Mouse (Mus musculus) liver, postnatal 0 days (tissue): Measurements from ENCODE around the gene Spata16. TPM values are rescaled to one million over a fixed set of nuclear protein-coding genes. Genes with fewer than 3 reads are reported as not detected.

Experiments used
- ATAC-seq: fragments of 200-750 bp; cut with Nextera tagmentation; 2 replicates; pipeline ENCODE4 v1.8.0; 2017; ENCODE audit warnings: mild to moderate bottlenecking, moderate library complexity
- DNase-seq: peaks from one replicate; pipeline ENCODE4 v3.0.0-alpha.2; 2016
- H3K27ac ChIP-seq: fragments of 300-500 bp; sonication (generic); 2 replicates; pipeline ENCODE4 v1.5.1; 2014; ENCODE audit warnings: antibody characterized with exemption, moderate library complexity, mild to moderate bottlenecking, low read depth
- H3K27me3 ChIP-seq: fragments of 300-500 bp; sonication (generic); 2 replicates; pipeline ENCODE4 v1.6.1; 2014; ENCODE audit warnings: low read length, control low read depth, mixed read lengths; ENCODE audit not compliant: insufficient read depth
- H3K36me3 ChIP-seq: fragments of 300-500 bp; sonication (generic); replicated peaks from 2 replicates; pipeline ENCODE4 v1.6.1; 2014; ENCODE audit warnings: mild to moderate bottlenecking, control low read depth, low read length, moderate library complexity, mixed read lengths; ENCODE audit not compliant: insufficient read depth
- H3K4me1 ChIP-seq: fragments of 300-500 bp; sonication (generic); 2 replicates; pipeline ENCODE4 v1.6.1; 2014; ENCODE audit warnings: antibody characterized with exemption, mild to moderate bottlenecking, control low read depth; ENCODE audit not compliant: insufficient read depth
- H3K4me2 ChIP-seq: fragments of 300-500 bp; sonication (generic); 2 replicates; pipeline ENCODE4 v1.6.1; 2014; ENCODE audit warnings: low read depth, mild to moderate bottlenecking, low read length, moderate library complexity, mixed read lengths
- H3K4me3 ChIP-seq: fragments of 300-500 bp; sonication (generic); 2 replicates; pipeline ENCODE4 v1.5.1; 2014; ENCODE audit warnings: low read depth, low read length
- H3K9ac ChIP-seq: fragments of 300-500 bp; sonication (generic); replicated peaks from 2 replicates; pipeline ENCODE4 v1.6.1; 2014; ENCODE audit warnings: mild to moderate bottlenecking, moderate library complexity
- H3K9me3 ChIP-seq: fragments of 300-500 bp; sonication (generic); 2 replicates; pipeline ENCODE4 v1.6.1; 2016; ENCODE audit warnings: mild to moderate bottlenecking, control low read depth, low read length, mixed read lengths
- CTCF ChIP-seq: sonication (generic); IDR thresholded peaks from 2 replicates; pipeline ENCODE4 v1.5.1; 2016; ENCODE audit warnings: antibody characterized with exemption, low read depth
- EP300 ChIP-seq: IDR thresholded peaks from 2 replicates; pipeline ENCODE4 v1.6.1; 2016; ENCODE audit warnings: antibody characterized with exemption, low read depth, mild to moderate bottlenecking
- WGBS: fragments of 180-500 bp; shearing (Covaris S2); extraction: QIAGEN DNeasy Blood & Tissue Kit; methylation state at CpG from one replicate; pipeline ENCODE4 v1.1.7; 2014; ENCODE audit not compliant: insufficient replicate concordance; 5-methylcytosine and 5-hydroxymethylcytosine counted together
- polyA plus RNA-seq: library from polyadenylated mRNA; unstranded; fragments of >200 nt; fragmentation: Nextera tagmentation; extraction: Ambion mirVana; gene quantifications from 2 replicates; pipeline ENCODE4 v1.2.1, GENCODE M21; 2015

Gene Spata16
- polyA plus RNA-seq, 1 experiment from 2014 or later: not detected

GRCm38 (mm10) chr3:26750492-26750891 is 113.1 kb downstream of the Spata16 start:
- DNase-seq: no peak
- H3K4me2 ChIP-seq: no peak overlapping the region
- WGBS: 46% methylated on average over 2 of the region's 2 CpGs
- no peaks in the 10 kb centered on the region for H3K36me3 ChIP-seq
- H3K9ac ChIP-seq: no peak overlapping the region
- H3K4me3 ChIP-seq: no peak overlapping the region
- H3K27me3 ChIP-seq: no peaks in the 10 kb centered on the region
- H3K9me3 ChIP-seq: no peaks in the 10 kb centered on the region
- H3K27ac ChIP-seq: no peak overlapping the region
- no peak for ATAC-seq
- TF ChIP-seq EP300 (no peak), CTCF (no peak)
- no peaks in the 10 kb centered on the region for H3K4me1 ChIP-seq

GRCm38 (mm10) chr3:26752441-26752840 is 115.0 kb downstream of the Spata16 start:
- Histone ChIP-seq H3K27ac (no peak overlapping the region), H3K4me3 (no peak overlapping the region), H3K36me3 (no peaks in the 10 kb centered on the region), H3K9ac (no peak overlapping the region), H3K4me2 (no peak overlapping the region), H3K27me3 (no peaks in the 10 kb centered on the region), H3K9me3 (no peaks in the 10 kb centered on the region), H3K4me1 (no peaks in the 10 kb centered on the region)
- WGBS: 64% methylated on average over 6 of the region's 6 CpGs
- TF ChIP-seq EP300 (no peak), CTCF (no peak)
- no peak for DNase-seq
- no peak for ATAC-seq

DNA sequence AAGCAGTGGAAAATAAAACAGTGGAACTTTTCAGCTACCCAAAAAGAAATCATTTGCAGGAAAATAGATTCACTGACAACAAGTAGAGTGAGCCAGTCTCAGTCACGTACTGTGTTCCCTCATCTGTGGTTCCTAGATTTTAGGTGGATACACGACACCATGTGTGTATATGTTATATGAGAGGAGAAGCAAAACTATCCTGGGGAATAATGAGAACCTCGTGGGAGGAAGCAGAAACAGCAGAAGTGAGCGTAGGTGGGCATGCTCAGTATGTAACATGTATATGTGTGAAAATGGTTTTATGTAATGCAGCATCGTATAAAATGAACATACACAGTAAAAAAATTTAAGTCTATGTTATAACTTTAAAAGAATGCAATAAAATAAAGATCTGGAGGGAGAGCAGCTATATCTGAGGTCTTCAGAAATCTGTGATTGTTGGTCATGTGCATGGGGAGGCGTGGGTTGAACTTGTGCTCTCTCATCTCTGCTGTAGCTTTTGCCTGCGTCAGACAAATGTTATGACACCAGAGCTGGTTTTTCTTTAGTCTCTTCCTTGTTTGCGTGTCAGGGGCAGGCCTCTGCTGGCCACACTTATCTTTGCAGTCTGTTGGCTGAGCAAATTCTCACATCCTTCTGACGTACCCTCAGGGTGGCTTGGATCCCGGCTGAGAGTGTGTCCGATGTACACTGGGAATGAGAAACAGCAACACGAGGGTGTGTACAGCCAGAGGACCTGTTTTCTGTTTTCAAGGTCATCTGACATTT is 156.1 kb downstream of the Spata16 start:
- TF ChIP-seq EP300: no peak
- TF ChIP-seq CTCF: no peak
- no peaks in the 10 kb centered on the region for H3K4me1 ChIP-seq
- no peaks in the 10 kb centered on the region for H3K27me3 ChIP-seq
- H3K27ac ChIP-seq: no peak overlapping the region
- no peak for ATAC-seq
- no peak overlapping the region for H3K9ac ChIP-seq
- H3K9me3 ChIP-seq: no peaks in the 10 kb centered on the region
- WGBS: 67% methylated on average over 12 of the region's 12 CpGs
- H3K36me3 ChIP-seq: no peaks in the 10 kb centered on the region
- no peak overlapping the region for H3K4me2 ChIP-seq
- no peak overlapping the region for H3K4me3 ChIP-seq
- DNase-seq: no peak

GRCm38 (mm10) chr3:26795851-26796538 is 158.6 kb downstream of the Spata16 start:
- Histone ChIP-seq H3K9ac (no peak overlapping the region), H3K9me3 (no peaks in the 10 kb centered on the region), H3K4me3 (no peak overlapping the region), H3K4me2 (no peak overlapping the region), H3K27ac (no peak overlapping the region), H3K4me1 (no peaks in the 10 kb centered on the region), H3K27me3 (no peaks in the 10 kb centered on the region), H3K36me3 (no peaks in the 10 kb centered on the region)
- DNase-seq (no peak), ATAC-seq (no peak)
- WGBS: 81% methylated on average over 7 of the region's 7 CpGs
- TF ChIP-seq EP300 (no peak), CTCF (no peak)

- Histone ChIP-seq H3K4me1 (no peaks in the 10 kb centered on the region), H3K27ac (no peak overlapping the region), H3K36me3 (no peaks in the 10 kb centered on the region), H3K27me3 (no peaks in the 10 kb centered on the region), H3K9me3 (no peaks in the 10 kb centered on the region), H3K4me3 (no peak overlapping the region), H3K9ac (no peak overlapping the region), H3K4me2 (no peak overlapping the region)
- 68% methylated on average over 1 of the region's 1 CpGs for WGBS
- no peak for DNase-seq
- ATAC-seq: no peak
- TF ChIP-seq EP300: no peak
- no peak for TF ChIP-seq CTCF
These were observed 159.5 kb downstream of the Spata16 start for GRCm38 (mm10) chr3:26796954-26797353.

DNA sequence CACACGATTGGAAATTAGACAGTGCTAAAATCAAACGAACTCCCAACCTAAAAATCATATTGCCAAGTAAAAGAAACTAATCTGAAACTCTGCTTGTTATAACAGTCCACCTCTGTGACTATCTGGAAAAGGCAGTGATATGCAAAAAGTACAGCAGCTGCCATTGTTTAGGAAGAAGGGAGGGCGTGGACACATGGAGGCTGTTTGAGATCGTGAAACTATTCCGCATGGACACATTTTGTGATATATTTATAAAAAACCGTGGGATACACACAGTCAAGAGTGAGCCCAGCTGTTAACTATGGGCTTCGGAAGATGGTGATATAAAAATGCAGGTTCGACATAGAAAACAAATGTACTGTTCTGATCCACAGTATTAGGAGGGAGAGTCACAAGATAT is 176.9 kb downstream of the Spata16 start:
- H3K36me3 ChIP-seq: no peaks in the 10 kb centered on the region
- no peaks in the 10 kb centered on the region for H3K27me3 ChIP-seq
- H3K4me3 ChIP-seq: no peak overlapping the region
- TF ChIP-seq CTCF (no peak), EP300 (no peak)
- 74% methylated on average over 8 of the region's 8 CpGs for WGBS
- DNase-seq (no peak), ATAC-seq (no peak)
- no peak overlapping the region for H3K4me2 ChIP-seq
- no peak overlapping the region for H3K9ac ChIP-seq
- no peaks in the 10 kb centered on the region for H3K9me3 ChIP-seq
- no peaks in the 10 kb centered on the region for H3K4me1 ChIP-seq
- H3K27ac ChIP-seq: no peak overlapping the region
